Mouse (Mus musculus): Measurements from ENCODE around the gene H2-DMb1.

H2-DMb1 gene

DNA sequence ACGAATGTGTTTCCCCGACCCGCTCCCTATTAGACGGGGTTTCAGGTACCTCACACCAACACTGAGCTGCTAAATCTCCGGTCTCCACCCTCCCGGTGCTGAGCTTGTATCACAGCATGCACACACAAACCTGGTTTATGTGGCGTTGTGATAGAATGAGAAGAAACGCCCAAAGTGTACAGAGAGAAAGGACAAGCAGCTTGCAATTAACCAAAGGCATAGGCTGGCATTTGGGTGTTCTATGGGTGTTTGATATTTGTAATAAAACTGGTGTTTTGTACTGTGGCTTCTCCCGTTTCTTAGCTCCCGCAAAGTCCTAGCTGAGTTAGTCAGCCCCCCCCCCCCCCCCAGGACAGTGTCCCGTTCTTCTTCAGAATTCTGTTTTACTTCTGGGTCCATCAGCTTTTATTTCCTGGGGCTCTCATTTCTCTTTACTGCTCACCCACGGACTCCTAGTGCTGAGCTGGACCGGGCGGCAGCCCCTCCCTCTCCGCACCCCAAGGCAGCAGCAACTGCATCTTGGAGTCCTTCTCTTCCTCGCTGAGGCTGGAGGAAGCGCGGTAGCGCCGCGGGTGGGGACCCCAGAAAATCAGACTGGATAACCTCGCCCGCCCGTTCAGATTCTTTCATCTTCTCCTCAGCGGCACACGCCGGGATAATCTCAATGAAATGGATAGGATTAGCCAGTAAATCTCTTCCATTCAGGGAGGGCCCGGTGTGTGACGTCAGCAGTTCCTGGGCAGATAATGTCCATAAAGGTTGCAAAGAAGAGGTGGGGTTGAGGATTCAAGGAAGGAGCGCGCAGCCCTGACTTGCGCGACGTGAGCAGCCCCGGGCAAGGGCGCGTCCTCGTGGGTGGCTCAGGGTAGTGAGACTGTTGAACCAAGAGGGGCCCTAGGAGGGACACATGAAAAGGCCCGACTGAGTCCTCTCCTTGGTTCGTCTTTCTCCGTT is 44.3 kb downstream of the H2-DMb1 start, which contains the start of gene Psmb8:
Psmb8 (plus strand) TSS at position 781 of the 954 bp plus-strand sequence.
- peak; percentile 94 to 96 for DNase-seq

DNA sequence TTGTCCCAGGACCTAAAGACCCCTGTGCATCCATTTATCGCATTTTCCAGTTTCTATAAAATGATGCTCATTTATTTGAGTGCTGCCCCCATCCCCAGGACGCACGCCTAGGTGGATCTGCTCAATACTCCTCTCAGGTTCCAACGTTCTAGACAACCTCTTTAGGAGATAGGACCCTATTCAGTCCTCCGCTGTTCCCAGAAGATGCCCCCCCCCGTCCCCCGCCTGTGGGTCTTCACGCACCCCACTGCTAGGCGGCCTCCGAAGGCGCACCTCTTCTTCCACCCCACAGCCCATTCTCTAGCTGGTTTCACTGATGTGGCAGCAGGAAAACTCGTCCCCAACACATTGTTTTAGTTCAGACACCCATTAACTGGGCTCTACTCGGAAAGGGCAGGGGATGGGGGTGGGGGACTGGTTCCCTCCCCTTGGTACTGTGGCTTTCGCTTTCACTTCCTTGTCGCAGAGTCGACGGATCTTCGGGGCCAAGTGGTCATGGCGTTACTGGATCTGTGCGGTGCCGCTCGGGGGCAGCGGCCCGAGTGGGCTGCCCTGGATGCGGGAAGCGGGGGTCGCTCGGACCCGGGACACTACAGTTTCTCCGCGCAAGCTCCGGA is 45.1 kb downstream of the H2-DMb1 start:
- peak; percentile 67 to 78 for DNase-seq

DNA sequence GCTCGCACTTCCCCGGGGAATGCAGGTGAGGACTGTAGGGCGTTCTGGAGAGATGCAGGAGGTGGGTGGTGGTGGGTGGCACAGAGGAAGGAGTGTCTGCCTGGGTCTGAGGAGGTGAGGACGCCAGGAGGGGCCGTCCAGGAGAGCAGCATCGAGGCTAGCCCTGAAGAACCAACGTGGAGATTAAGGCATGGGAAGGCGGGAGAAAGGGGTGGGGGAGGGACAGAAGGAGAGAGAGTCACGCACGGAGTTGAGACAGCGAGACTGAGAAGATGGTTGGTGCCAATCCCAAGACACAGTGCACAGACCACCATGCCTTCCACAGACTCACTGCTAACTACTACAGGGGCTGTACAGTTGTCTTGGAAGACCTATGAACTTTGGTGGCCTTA is 45.6 kb downstream of the H2-DMb1 start:
- DNase-seq = no peak

DNA sequence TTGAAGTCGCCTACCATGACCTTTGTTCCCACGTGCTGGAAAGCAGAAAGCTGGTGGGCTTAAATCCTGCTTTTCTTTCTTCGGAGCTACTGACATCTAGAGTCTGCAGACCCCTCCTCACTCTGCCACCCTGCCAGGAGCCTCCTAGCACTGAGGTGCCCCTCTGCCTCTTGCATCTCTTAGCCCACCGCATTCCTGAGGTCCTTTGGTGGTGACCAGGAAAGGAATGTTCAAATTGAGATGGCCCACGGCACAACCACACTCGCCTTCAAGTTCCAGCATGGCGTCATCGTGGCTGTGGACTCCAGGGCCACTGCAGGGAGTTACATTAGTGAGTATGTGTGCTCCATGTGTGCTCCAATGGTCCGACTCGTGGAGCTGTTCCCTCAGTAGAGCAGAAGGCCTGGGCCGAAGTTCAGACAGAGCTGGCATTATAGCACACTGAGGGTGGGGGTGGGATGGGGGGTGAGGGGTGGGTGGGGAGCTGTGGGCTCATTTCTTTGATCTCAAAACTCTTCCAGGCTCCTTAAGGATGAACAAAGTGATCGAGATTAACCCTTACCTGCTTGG is 46.3 kb downstream of the H2-DMb1 start:
- no peak for DNase-seq

DNA sequence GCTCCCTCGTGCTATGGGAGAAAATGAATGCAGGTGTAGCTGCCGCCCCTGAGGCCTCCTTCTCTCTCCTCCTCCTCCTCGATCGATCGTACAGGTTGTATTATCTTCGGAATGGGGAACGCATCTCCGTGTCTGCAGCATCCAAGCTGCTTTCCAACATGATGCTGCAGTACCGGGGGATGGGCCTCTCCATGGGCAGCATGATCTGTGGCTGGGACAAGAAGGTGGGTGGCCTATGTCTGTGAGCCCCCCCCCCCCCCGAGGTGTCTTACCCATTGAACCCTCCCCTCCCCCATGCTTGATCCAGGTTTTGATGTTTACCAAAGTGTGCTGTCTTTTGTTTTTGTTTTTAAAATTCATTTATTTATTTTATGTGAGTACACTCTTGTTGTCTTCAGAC is 47.2 kb downstream of the H2-DMb1 start:
- no peak for DNase-seq

- no peak for DNase-seq
These were observed 48.1 kb downstream of the H2-DMb1 start for GRCm38 (mm10) chr17:34200772-34201505.

- DNase-seq = peak in 1 of 2 experiments; percentile 25
These were observed 48.7 kb downstream of the H2-DMb1 start for GRCm38 (mm10) chr17:34201506-34202055.

- DNase-seq = peak in 1 of 2 experiments; percentile 17
These were observed 50.0 kb downstream of the H2-DMb1 start for GRCm38 (mm10) chr17:34202760-34203442.

- DNase-seq = peak in 1 of 2 experiments; percentile 32
These were observed 50.6 kb downstream of the H2-DMb1 start, which contains the start of gene Tap2 for GRCm38 (mm10) chr17:34203444-34203843. Tap2 (plus strand) TSS chr17:34203527.

DNA sequence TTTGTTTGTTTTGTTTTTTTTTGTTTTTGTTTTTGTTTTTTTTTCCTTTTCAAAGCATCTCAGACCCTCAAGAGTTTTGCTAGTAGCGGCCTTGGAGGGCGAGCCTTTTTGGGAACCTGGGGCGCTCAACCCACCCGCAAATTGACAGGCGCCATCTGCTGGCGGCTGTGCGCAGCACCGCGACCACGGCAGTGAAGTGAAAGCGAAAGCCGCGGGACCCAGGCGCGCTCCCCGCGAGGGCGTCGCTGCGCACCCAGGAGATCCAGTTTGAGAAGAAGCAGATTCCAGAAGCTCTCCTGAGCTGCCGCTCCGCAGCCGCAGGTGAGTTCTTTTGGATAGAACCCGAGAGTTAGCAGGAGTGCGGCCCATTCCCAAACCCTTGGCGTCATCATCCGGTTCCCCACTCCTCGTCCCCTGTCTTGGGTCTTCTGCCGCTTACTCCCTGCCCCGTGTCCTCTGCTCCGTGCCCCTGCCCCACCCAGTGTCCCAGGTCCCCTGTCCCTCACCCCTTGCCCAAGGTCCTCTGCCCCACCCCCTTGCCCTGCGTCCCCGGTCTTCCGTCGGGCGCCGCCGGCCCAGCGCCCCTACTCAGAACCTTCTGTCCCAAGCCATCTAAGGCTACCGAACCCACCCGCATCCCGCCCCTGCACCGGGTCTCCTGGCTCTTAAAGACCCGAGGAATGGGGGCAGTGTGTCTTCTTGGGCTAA is 51.6 kb downstream of the H2-DMb1 start:
- peak; percentile 91 to 92 for DNase-seq

GRCm38 (mm10) chr17:34205021-34205745 is 52.3 kb downstream of the H2-DMb1 start:
- peak in 1 of 2 experiments; percentile 48 for DNase-seq

DNA sequence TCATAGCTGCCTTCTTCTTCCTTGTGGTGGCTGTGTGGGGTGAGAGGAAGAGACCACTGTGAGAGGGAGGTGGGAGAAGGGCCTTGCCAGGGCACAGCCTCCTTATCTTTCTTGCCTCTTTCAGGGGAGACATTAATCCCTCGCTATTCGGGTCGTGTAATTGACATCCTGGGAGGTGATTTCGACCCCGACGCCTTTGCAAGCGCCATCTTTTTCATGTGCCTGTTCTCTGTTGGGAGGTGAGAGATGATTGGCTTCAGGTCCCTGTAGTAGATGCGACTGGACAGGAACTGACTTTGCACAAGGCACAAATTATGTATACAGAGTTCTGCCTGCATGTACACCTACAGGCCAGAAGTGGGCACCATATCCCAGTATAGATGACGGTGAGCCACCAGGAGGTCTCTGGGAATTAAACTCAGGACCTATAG is 52.9 kb downstream of the H2-DMb1 start:
- peak; percentile 32 to 43 for DNase-seq

GRCm38 (mm10) chr17:34206731-34207130 is 53.9 kb downstream of the H2-DMb1 start:
- DNase-seq = peak in 1 of 2 experiments; percentile 32

GRCm38 (mm10) chr17:34207456-34207855 is 54.6 kb downstream of the H2-DMb1 start:
- DNase-seq = peak in 1 of 2 experiments; percentile 30

DNA sequence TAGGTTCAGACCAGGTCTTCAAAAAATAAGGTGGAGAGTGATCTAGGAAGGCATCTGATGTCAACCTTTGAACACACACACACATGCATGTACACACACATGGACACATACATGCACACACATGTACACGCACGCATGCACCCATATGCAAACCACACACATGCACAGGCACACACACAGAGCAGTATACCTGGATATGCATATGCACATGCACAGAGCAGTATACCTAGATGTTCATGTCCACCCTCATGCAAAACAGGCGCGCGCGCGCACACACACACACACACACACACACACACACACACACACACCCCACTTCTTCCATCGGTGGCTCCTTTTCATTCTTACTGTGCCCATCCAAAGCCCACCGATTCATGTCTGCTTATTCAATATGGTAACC is 55.0 kb downstream of the H2-DMb1 start:
- peak in 1 of 2 experiments; percentile 20 for DNase-seq

- DNase-seq = peak in 1 of 2 experiments; percentile 24
These were observed 55.5 kb downstream of the H2-DMb1 start for GRCm38 (mm10) chr17:34208421-34208820.

DNA sequence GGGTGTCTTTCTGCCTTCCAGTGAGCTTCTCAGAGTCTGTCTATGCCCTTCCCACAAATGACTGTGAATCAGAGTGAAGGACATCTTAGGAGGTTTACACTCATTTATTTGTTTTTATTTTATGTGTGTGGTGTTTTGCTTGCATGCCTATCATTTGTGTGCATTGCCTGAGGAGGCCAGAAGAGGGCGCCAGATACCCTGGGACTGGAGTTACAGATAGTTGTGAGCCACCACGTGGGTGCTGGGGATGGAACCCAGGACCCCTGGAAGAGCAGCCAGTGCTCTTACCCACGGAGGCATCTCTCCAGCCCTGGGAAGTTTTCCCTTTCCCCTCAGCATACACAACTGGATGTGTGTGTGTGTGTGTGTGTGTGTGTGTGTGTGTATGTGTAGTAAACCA is 56.8 kb downstream of the H2-DMb1 start:
- peak in 1 of 2 experiments; percentile 13 for DNase-seq
